Mouse (Mus musculus): ENCODE results near the gene Tbc1d30.

- no peak for TF ChIP-seq CTCF (IDR thresholded peaks at IDR 0.05; ENCODE audit: low read depth)
- TF ChIP-seq EP300 (IDR thresholded peaks at IDR 0.05; ENCODE audit: low read depth), result no peak
Observed at GRCm38 (mm10) chr10:121364306-121364705, 13.2 kb upstream of the Tbc1d30 start.
